Mouse (Mus musculus): ENCODE results near the gene Supt5.

DNA sequence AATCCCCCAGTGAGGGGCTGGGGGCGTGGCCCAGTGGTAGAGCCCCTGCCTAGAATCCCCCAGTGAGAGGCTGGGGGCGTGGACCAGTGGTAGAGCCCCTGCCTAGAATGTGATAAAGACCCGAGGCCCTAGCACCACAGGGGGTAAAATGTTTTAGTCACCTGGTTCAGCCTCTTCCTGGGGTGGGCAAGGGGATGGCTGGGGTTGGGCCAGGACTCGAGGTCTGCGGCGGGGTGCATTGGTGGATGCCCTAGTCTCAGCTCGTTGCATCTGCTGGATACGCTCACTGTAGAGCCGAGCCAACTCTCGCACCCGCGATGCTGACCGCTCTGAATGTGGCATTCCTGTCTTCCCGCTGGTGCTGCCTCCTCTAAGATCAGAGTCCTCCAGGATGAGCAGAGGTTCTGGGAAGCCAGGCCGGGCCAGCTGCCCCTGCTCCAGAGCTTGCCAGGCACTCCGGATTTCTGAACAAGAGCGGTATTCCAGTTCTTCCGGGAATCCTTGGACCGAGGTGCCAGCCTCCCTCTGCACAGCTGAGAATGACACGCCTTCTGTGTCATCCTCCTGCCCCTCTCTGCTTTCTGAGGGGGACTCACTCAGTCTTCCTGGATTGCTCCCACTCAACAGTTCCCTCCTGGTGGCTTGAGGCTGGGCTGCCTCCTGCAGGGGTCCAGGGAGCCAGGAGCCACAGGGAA is 23.2 kb upstream of the Supt5 start:
- TF ChIP-seq POLR2A (IDR thresholded peaks at IDR 0.05; ENCODE audit: control insufficient read depth, extremely low read depth, insufficient read depth, low read length, poor library complexity) (no peak), CTCF (IDR thresholded peaks at IDR 0.05; ENCODE audit: borderline replicate concordance, control insufficient read depth, extremely low read depth, insufficient read depth, low read length, poor library complexity) (no peak)

Measured in thymus, adult 2 months (tissue).